Mouse (Mus musculus) retina, postnatal 1 day (tissue): Measurements from ENCODE around the gene Dab2.
A peak's percentile ranks its signal among the peaks of the same experiment; 100 is the strongest.

Source experiments
- DNase-seq: peaks from one replicate; pipeline ENCODE4 v3.0.0-alpha.2; 2012

The Dab2 gene

GRCm38 (mm10) chr15:6398211-6398610, 98.6 kb downstream of the Dab2 start:
- DNase-seq, result no peak

- no peak for DNase-seq
These were observed 99.3 kb downstream of the Dab2 start for GRCm38 (mm10) chr15:6398881-6399280.

GRCm38 (mm10) chr15:6400115-6400514, 100.5 kb downstream of the Dab2 start:
- DNase-seq, result no peak

- DNase-seq, result no peak
These were observed 102.8 kb downstream of the Dab2 start for GRCm38 (mm10) chr15:6402433-6402832.

- no peak for DNase-seq
These were observed 104.6 kb downstream of the Dab2 start for GRCm38 (mm10) chr15:6404172-6404571.

- DNase-seq, result no peak
These were observed 107.2 kb downstream of the Dab2 start for GRCm38 (mm10) chr15:6406771-6407170.

- DNase-seq, result no peak
These were observed 109.4 kb downstream of the Dab2 start for GRCm38 (mm10) chr15:6409031-6409430.

GRCm38 (mm10) chr15:6410161-6410560, 110.6 kb downstream of the Dab2 start:
- no peak for DNase-seq

GRCm38 (mm10) chr15:6411334-6411733, 111.7 kb downstream of the Dab2 start:
- DNase-seq, result no peak

- DNase-seq, result no peak
These were observed 115.7 kb downstream of the Dab2 start for GRCm38 (mm10) chr15:6415317-6415716.

GRCm38 (mm10) chr15:6431777-6432176, 132.2 kb downstream of the Dab2 start:
- DNase-seq, result no peak

- no peak for DNase-seq
These were observed 132.8 kb downstream of the Dab2 start for GRCm38 (mm10) chr15:6432411-6432810.

GRCm38 (mm10) chr15:6435281-6435680, 135.7 kb downstream of the Dab2 start:
- DNase-seq, result no peak

GRCm38 (mm10) chr15:6435773-6436172, 136.2 kb downstream of the Dab2 start:
- DNase-seq, result peak; percentile 24

- DNase-seq, result no peak
These were observed 139.1 kb downstream of the Dab2 start for GRCm38 (mm10) chr15:6438685-6439084.

GRCm38 (mm10) chr15:6444452-6444851, 144.9 kb downstream of the Dab2 start:
- no peak for DNase-seq

- DNase-seq, result no peak
These were observed 145.5 kb downstream of the Dab2 start, which contains the start of gene C9 for GRCm38 (mm10) chr15:6445135-6445534. C9 (plus strand) TSS chr15:6445327.

- no peak for DNase-seq
These were observed 146.6 kb downstream of the Dab2 start for GRCm38 (mm10) chr15:6446181-6446580.

- DNase-seq, result peak; percentile 14
These were observed 149.3 kb downstream of the Dab2 start for GRCm38 (mm10) chr15:6448892-6449291.

- DNase-seq, result no peak
These were observed 154.9 kb downstream of the Dab2 start for GRCm38 (mm10) chr15:6454461-6454860.

- DNase-seq, result no peak
These were observed 161.8 kb downstream of the Dab2 start for GRCm38 (mm10) chr15:6461381-6461780.

- no peak for DNase-seq
These were observed 163.9 kb downstream of the Dab2 start for GRCm38 (mm10) chr15:6463361-6463923.

GRCm38 (mm10) chr15:6466995-6467394, 167.4 kb downstream of the Dab2 start:
- no peak for DNase-seq

GRCm38 (mm10) chr15:6468845-6469244, 169.3 kb downstream of the Dab2 start:
- no peak for DNase-seq

- DNase-seq, result no peak
These were observed 169.8 kb downstream of the Dab2 start for GRCm38 (mm10) chr15:6469384-6469783.
